32 mouse cellular contexts compared by ENCODE assay signal in genomic region chr10:117049961-117050597, GRCm38 (mm10). TPM values are rescaled to one million over a fixed set of nuclear protein-coding genes. Genes with fewer than 3 reads are reported as not detected.
DNase-seq lines count a peak whose midpoint lies in the region; ATAC-seq and TF ChIP-seq lines count a peak whose summit lies in the region.
"Had no signal": no experiment of that assay in that cellular context is flagged by ENCODE, and none has a peak within 500 bp of the region (broad histone marks: within the 10 kb centered on the region; RNA-seq: fewer than 3 reads in every experiment).

No protein-coding gene starts in this region.

- TF ChIP-seq POLR2A in MEL (IDR thresholded peaks at IDR 0.05; ENCODE audit: control insufficient read depth in 1 of 2, insufficient read depth in 1 of 2, low read depth in 1 of 2, low read length in 2 of 2, poor library complexity in 1 of 2): peak in 1 of 2 experiments; percentile 32; a peak in 2 of 4 replicates

- ATAC-seq in heart, embryonic 12.5 days (ENCODE audit: insufficient number of reproducible peaks, low FRiP score): no peak
- ATAC-seq: activated CD4-positive, CD25-positive, alpha-beta regulatory T cell, adult 4 months; forebrain, embryonic 14.5 days; midbrain, embryonic 15.5 days had no signal

- intact Hi-C loops in heart, postnatal 14 days (cut with DNase I): no loop called here

- peaks cover 59% of the 10 kb centered on the region for H3K36me3 ChIP-seq in heart, embryonic 12.5 days
- peaks cover 0 to 35% of the 10 kb centered on the region in 2 experiments; a peak in 2 of 4 replicates for H3K36me3 ChIP-seq in MEL (ENCODE audit: control insufficient read depth in 1 of 2, insufficient read depth in 2 of 2, low read length in 2 of 2)

- peak; percentile 57 to 76 for DNase-seq in adrenal gland, adult (ENCODE audit: inconsistent age in 2 of 2, low spot score in 1 of 2)
- DNase-seq in adrenal gland, postnatal 4 days (ENCODE audit: low spot score in 2 of 2): no peak
- DNase-seq in heart, postnatal 14 days: no peak
- no peak for DNase-seq in MEL (ENCODE audit: low read depth, low spot score)
- peak; percentile 51 to 68 for DNase-seq in adrenal gland, postnatal 36 days
- DNase-seq in thymus, adult 18-20 months: no peak
- no peak for DNase-seq in spleen, postnatal 4 days (ENCODE audit: low spot score in 2 of 2)
- DNase-seq: cerebellum, adult 9-10 months; kidney, adult 2 months; layer of hippocampus, adult 9-11 months; liver, embryonic 13.5 days; lung, adult 2 months; retina, postnatal 1 day; right cerebral cortex, postnatal 25 days; spleen, adult 18-20 months; thymus, postnatal 36 days had no signal

- H3K4me2 ChIP-seq in heart, embryonic 12.5 days: no peak overlapping the region
- H3K4me2 ChIP-seq: embryonic facial prominence, embryonic 15.5 days; hindbrain, embryonic 15.5 days; liver, embryonic 13.5 days; midbrain, embryonic 15.5 days; neural tube, embryonic 12.5 days had no signal

- H3K79me2 ChIP-seq in MEL (ENCODE audit: control insufficient read depth, insufficient read depth, low read length, poor library complexity): no peaks in the 10 kb centered on the region; the same call in 1 of the 2 replicates

- peak overlapping the region; percentile 19; the same call in 1 of the 2 replicates for H3K27ac ChIP-seq in heart, embryonic 12.5 days (ENCODE audit: poor library complexity, severe bottlenecking)
- H3K27ac ChIP-seq in MEL (ENCODE audit: control insufficient read depth, low read depth, low read length): no peak overlapping the region
- H3K27ac ChIP-seq: embryonic facial prominence, embryonic 15.5 days; hindbrain, embryonic 15.5 days; kidney, postnatal 0 days; left cerebral cortex, adult 2 months; liver, embryonic 13.5 days; macrophage; midbrain, embryonic 15.5 days; neural tube, embryonic 12.5 days had no signal

- H3K4me3 ChIP-seq in heart, embryonic 12.5 days: no peak overlapping the region
- H3K4me3 ChIP-seq in MEL (ENCODE audit: control insufficient read depth in 1 of 2, insufficient read depth in 1 of 2, low read depth in 2 of 2, low read length in 2 of 2): no peak overlapping the region
- H3K4me3 ChIP-seq: embryonic facial prominence, embryonic 15.5 days; hindbrain, embryonic 15.5 days; left cerebral cortex, adult 2 months; liver, embryonic 13.5 days; midbrain, embryonic 15.5 days; neural tube, embryonic 12.5 days had no signal

- no peaks in the 10 kb centered on the region for H3K9me3 ChIP-seq in heart, embryonic 12.5 days (replicated peaks)
- H3K9me3 ChIP-seq in MEL (replicated peaks; ENCODE audit: insufficient read depth, low read length): no peaks in the 10 kb centered on the region
- H3K9me3 ChIP-seq: embryonic facial prominence, embryonic 15.5 days; hindbrain, embryonic 15.5 days; liver, embryonic 13.5 days; midbrain, embryonic 15.5 days; neural tube, embryonic 12.5 days had no signal

- TF ChIP-seq EP300 in MEL (IDR thresholded peaks at IDR 0.05; ENCODE audit: low read depth in 1 of 2, low read length in 2 of 2): no peak

- H3K9ac ChIP-seq in heart, embryonic 12.5 days: 0 out of 2 replicates have a peak overlapping the region, but pooled peaks have one; percentile 1
- no peak overlapping the region for H3K9ac ChIP-seq in MEL (ENCODE audit: control insufficient read depth, low read depth, low read length, poor library complexity, severe bottlenecking)
- H3K9ac ChIP-seq: embryonic facial prominence, embryonic 15.5 days; hindbrain, embryonic 15.5 days; liver, embryonic 13.5 days; midbrain, embryonic 15.5 days; neural tube, embryonic 12.5 days had no signal

- no peak for TF ChIP-seq CTCF in MEL (IDR thresholded peaks at IDR 0.05 in 2 of 3, conservative IDR thresholded peaks at IDR 0.05 in 1 of 3; ENCODE audit: control insufficient read depth in 1 of 3, insufficient read depth in 1 of 3, low read depth in 2 of 3, low read length in 3 of 3, poor library complexity in 1 of 3, severe bottlenecking in 1 of 3)

- peaks cover 17% of the 10 kb centered on the region for H3K4me1 ChIP-seq in heart, embryonic 12.5 days (replicated peaks)
- H3K4me1 ChIP-seq in MEL (ENCODE audit: control insufficient read depth in 1 of 2, insufficient read depth in 2 of 2, low read length in 2 of 2): no peaks in the 10 kb centered on the region

- H3K27me3 ChIP-seq in heart, embryonic 12.5 days (replicated peaks): no peaks in the 10 kb centered on the region
- no peaks in the 10 kb centered on the region for H3K27me3 ChIP-seq in MEL (ENCODE audit: control insufficient read depth in 1 of 2, insufficient read depth in 2 of 2, low read length in 2 of 2)
- H3K27me3 ChIP-seq: embryonic facial prominence, embryonic 15.5 days; hindbrain, embryonic 15.5 days; midbrain, embryonic 15.5 days; neural tube, embryonic 12.5 days had no signal

- TF ChIP-seq RAD21 in MEL (IDR thresholded peaks at IDR 0.05; ENCODE audit: low read depth, low read length): no peak

- WGBS in heart, embryonic 12.5 days: 67% methylated on average over 4 of the region's 4 CpGs

TF ChIP-seq in MEL, 35 proteins besides CTCF, POLR2A, EP300 and RAD21:
- peak; percentile 12; the same call in 1 of the 2 replicates for TF ChIP-seq MYB (IDR thresholded peaks at IDR 0.05; ENCODE audit: low read depth, low read length)
- no peak for TF ChIP-seq ZC3H11A (IDR thresholded peaks at IDR 0.05; ENCODE audit: low read depth, low read length)

RNA-seq across cellular contexts. Expression of gene Lrrc10, which starts 4.9 kb away (rescaled TPM):
- not detected for total RNA-seq in adrenal gland, postnatal 4 days (2021)
- 52.9 and 57.4 TPM in 2 replicates for polyA plus RNA-seq in heart, embryonic 12.5 days (2016; fragmentation: Nextera tagmentation; extraction: Ambion mirVana)
- 100 to 1,000 TPM; 247 to 264 TPM for total RNA-seq in heart, postnatal 14 days (2021)
- total RNA-seq in MEL (2012; rRNA removed): not detected in 2 replicates
- polyA plus RNA-seq in MEL (2012; ENCODE audit: insufficient read depth in 1 of 2, insufficient read length in 2 of 2, low read depth in 1 of 2, low replicate concordance in 2 of 2, missing spikeins in 1 of 2): under 1 TPM in 1 of 2 experiments, not detected in 1; 0.18 TPM
- total RNA-seq in adrenal gland, postnatal 36 days (2021): not detected
- total RNA-seq: common myeloid progenitor, adult 5-6 weeks; granulocyte monocyte progenitor cell, adult 5-6 weeks; left cerebral cortex, adult 2 months; left cerebral cortex, postnatal 36 days had no signal
- polyA plus RNA-seq: activated CD4-positive, CD25-positive, alpha-beta regulatory T cell, adult 4 months; forebrain, embryonic 14.5 days; frontal cortex, adult 2 months; hindbrain, embryonic 15.5 days; intestine, embryonic 14.5 days; kidney, postnatal 0 days; liver, embryonic 13.5 days; macrophage; midbrain, embryonic 15.5 days; neural tube, embryonic 12.5 days; stomach, embryonic 14.5 days had no signal

RNA-seq across cellular contexts. Expression of gene Cct2, which starts 13.5 kb away (rescaled TPM):
- total RNA-seq in adrenal gland, postnatal 4 days (2021): 100 to 1,000 TPM; 264 to 274 TPM
- 171 and 182 TPM in 2 replicates for polyA plus RNA-seq in heart, embryonic 12.5 days (2016; fragmentation: Nextera tagmentation; extraction: Ambion mirVana)
- 100 to 1,000 TPM; 121 to 137 TPM for total RNA-seq in heart, postnatal 14 days (2021)
- total RNA-seq in MEL (2012; rRNA removed): 543 and 600 TPM in 2 replicates
- 100 to 1,000 TPM in 1 of 2 experiments, not detected in 1; 879 TPM for polyA plus RNA-seq in MEL (2012; ENCODE audit: insufficient read depth in 1 of 2, insufficient read length in 2 of 2, low read depth in 1 of 2, low replicate concordance in 2 of 2, missing spikeins in 1 of 2)
- 100 to 1,000 TPM; 254 to 257 TPM for total RNA-seq in adrenal gland, postnatal 36 days (2021)

Comparison
In these comparisons a context has a peak if more than half of its experiments do, and no peak if none do; other contexts are left out.
1. DNase-seq: peak in adrenal gland, adult (2 of 2) and adrenal gland, postnatal 36 days (2 of 2); none in adrenal gland, postnatal 4 days (0 of 2), heart, postnatal 14 days (0 of 2), MEL (single experiment), thymus, adult 18-20 months (0 of 2) and spleen, postnatal 4 days (0 of 2).
2. RNA of gene Lrrc10, which starts 4.9 kb away (total RNA-seq): 247 to 264 TPM in heart, postnatal 14 days; not detected in MEL, not detected in adrenal gland, postnatal 4 days and not detected in adrenal gland, postnatal 36 days; every median in the first group is over 100 times any median in the second.